Mouse (Mus musculus) C2C12 (cell line): ENCODE measurements around the gene Cntrob. TPM values are rescaled to one million over a fixed set of nuclear protein-coding genes. Genes with fewer than 3 reads are reported as not detected.

Experiments
- H3K27me3 ChIP-seq: one replicate; pipeline ENCODE4 v1.6.1; 2011; ENCODE audit not compliant: control insufficient read depth, insufficient read depth, insufficient read length
- H3K36me3 ChIP-seq: one replicate; pipeline ENCODE4 v1.6.1; 2011; ENCODE audit not compliant: control insufficient read depth, insufficient read depth
- H3K4me3 ChIP-seq: one replicate; pipeline ENCODE4 v1.5.1; 2011; ENCODE audit warnings: mild to moderate bottlenecking, control low read depth; ENCODE audit not compliant: poor library complexity, insufficient read depth, severe bottlenecking
- H3K79me2 ChIP-seq: one replicate; pipeline ENCODE4 v1.6.1; 2011; ENCODE audit not compliant: control insufficient read depth, insufficient read depth
- H3K79me3 ChIP-seq: one replicate; pipeline ENCODE4 v1.6.1; 2011; ENCODE audit warnings: low read depth, control low read depth
- H3ac ChIP-seq: one replicate; pipeline ENCODE3; 2011; ENCODE audit warnings: low read depth; ENCODE audit not compliant: control insufficient read depth, insufficient read length
- CEBPB ChIP-seq: IDR thresholded peaks from one replicate; pipeline ENCODE4 v1.6.1; 2011; ENCODE audit warnings: low read depth, mild to moderate bottlenecking, control low read depth, moderate library complexity
- CTCF ChIP-seq: IDR thresholded peaks from one replicate; pipeline ENCODE4 v1.5.1; 2011; ENCODE audit not compliant: control insufficient read depth, insufficient read depth, insufficient read length
- FOSL1 ChIP-seq: IDR thresholded peaks from one replicate; pipeline ENCODE4 v1.8.0; 2011; ENCODE audit warnings: mild to moderate bottlenecking, low read length; ENCODE audit not compliant: poor library complexity, insufficient read depth, severe bottlenecking
- MAX ChIP-seq: IDR thresholded peaks from one replicate; pipeline ENCODE4 v1.6.1; 2011; ENCODE audit warnings: mild to moderate bottlenecking, control low read depth
- MYOD1 ChIP-seq: IDR thresholded peaks from one replicate; pipeline ENCODE4 v1.6.1; 2011; ENCODE audit warnings: low read depth; ENCODE audit not compliant: control insufficient read depth, insufficient read length
- MYOG ChIP-seq: IDR thresholded peaks from one replicate; pipeline ENCODE4 v1.6.1; 2011; ENCODE audit not compliant: control insufficient read depth, insufficient read length; ENCODE audit errors: extremely low read depth
- USF1 ChIP-seq: IDR thresholded peaks from one replicate; pipeline ENCODE4 v1.6.1; 2011; ENCODE audit warnings: low read depth, mild to moderate bottlenecking, control low read depth, moderate library complexity
- polyA plus RNA-seq: library from polyadenylated mRNA; unstranded; fragments of >200 nt; fragmentation: generic; extraction: Trizol; gene quantifications from one replicate; pipeline ENCODE4 v1.2.1, GENCODE M21; 2012; ENCODE audit warnings: missing spikeins

The Cntrob gene
- polyA plus RNA-seq, 1 experiment = 9.9 TPM

DNA sequence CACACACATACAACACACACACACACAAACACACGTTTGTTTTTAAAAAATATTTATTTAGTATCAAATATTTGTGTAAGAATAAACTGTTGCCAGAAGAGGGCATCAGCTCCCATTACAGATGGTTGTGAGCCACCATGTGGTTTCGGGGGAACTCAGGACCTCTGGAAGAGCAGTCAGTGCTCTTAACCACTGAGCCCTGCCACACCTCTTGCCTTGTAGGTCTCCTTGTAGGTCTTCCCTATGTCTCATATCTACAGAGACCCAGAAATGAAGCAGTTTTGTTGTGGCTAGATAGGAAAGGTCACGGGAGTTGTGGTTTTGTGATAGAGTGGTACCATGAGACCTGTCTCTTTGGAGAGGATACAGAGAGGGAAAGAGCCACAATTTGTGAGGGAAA, 10.3 kb upstream of the Cntrob start:
- TF ChIP-seq MYOG = no peak
- TF ChIP-seq MAX = peak; percentile 29
- no peaks in the 10 kb centered on the region for H3K36me3 ChIP-seq
- H3K79me3 ChIP-seq = no peaks in the 10 kb centered on the region
- no peak overlapping the region for H3K4me3 ChIP-seq
- no peaks in the 10 kb centered on the region for H3K27me3 ChIP-seq
- H3K79me2 ChIP-seq = no peaks in the 10 kb centered on the region
- no peak overlapping the region for H3ac ChIP-seq

DNA sequence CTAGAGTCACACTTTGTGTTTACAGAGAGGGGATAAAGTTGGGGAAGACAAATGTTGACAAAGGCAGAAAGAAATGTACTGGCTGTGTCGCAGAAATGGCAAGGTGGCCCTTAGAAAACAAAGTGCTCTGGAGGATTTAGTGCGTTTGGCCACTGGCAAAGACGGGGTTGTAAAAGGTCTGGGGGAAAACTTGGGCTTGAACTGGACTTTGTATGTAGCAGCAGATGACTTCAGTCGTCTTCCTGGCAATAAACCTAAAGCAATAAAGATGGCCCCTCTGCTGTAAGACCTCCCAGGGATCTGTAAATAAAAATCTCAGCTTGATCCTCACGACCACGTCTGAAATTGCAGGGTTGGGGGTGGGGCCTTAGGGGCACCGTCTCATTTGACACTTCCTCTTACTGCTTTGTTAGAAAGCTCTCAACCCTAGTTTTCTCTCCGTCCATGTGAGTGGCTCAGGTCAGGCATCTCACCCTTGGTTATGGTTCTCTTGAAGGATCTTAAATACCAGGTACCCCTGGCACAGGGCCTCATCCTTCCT, 9.2 kb upstream of the Cntrob start:
- Histone ChIP-seq H3K79me3 (no peaks in the 10 kb centered on the region), H3K27me3 (no peaks in the 10 kb centered on the region), H3ac (no peak overlapping the region), H3K4me3 (no peak overlapping the region), H3K79me2 (no peaks in the 10 kb centered on the region), H3K36me3 (no peaks in the 10 kb centered on the region)
- TF ChIP-seq MYOD1 (no peak), FOSL1 (no peak), USF1 (no peak), MAX (no peak), CTCF (no peak), MYOG (no peak), CEBPB (no peak)

DNA sequence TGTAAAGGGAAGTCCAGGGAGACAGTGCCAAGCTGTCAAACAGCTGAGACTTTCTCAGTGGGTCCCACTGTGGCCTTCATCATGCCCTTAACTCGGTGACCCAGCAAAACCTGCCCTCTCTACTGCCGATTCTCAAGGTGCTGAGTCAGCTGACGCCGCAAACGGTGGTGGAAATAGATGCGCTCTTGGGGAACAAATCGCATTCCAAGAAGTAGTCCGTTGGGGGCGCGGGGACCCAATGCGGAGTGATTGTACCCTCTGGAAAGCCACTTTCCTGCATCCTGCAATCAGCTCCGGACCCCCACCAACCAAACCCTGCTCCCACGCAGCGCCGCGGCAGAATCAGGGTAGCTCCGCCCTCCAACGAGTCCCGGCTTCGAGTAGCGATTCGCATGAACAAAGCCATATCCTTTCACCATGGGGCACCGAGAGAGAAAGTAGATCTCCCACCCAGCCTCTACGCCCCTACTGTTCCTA, 8.4 kb upstream of the Cntrob start:
- H3ac ChIP-seq = no peak overlapping the region
- TF ChIP-seq USF1 (no peak), MYOD1 (no peak), MYOG (no peak), FOSL1 (no peak), MAX (no peak), CTCF (no peak), CEBPB (no peak)
- H3K79me3 ChIP-seq = no peaks in the 10 kb centered on the region
- H3K79me2 ChIP-seq = no peaks in the 10 kb centered on the region
- H3K4me3 ChIP-seq = no peak overlapping the region
- no peaks in the 10 kb centered on the region for H3K27me3 ChIP-seq
- no peaks in the 10 kb centered on the region for H3K36me3 ChIP-seq

DNA sequence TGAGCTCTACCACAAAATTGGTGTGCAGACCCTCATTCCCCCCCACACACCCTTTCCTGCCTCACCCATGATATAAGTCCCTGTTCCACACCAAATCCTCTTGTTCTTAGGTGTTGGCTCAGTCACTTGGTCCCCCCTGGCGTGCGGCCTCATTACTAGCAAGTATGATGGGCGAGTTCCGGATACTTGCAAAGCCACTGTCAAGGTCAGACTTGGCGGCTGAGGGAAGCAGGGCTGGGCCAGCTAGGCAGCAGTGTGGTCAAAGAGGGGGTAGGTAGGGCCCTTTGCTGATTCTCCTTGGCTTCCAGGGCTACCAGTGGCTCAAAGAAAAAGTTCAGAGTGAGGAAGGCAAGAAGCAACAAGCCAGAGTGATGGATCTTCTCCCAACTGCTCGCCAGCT, 7.6 kb upstream of the Cntrob start:
- Histone ChIP-seq H3K79me3 (no peaks in the 10 kb centered on the region), H3K36me3 (no peaks in the 10 kb centered on the region), H3ac (no peak overlapping the region), H3K79me2 (no peaks in the 10 kb centered on the region), H3K4me3 (no peak overlapping the region), H3K27me3 (no peaks in the 10 kb centered on the region)
- no peak for TF ChIP-seq MAX
- TF ChIP-seq CEBPB = no peak
- TF ChIP-seq USF1 = no peak
- TF ChIP-seq CTCF = no peak

DNA sequence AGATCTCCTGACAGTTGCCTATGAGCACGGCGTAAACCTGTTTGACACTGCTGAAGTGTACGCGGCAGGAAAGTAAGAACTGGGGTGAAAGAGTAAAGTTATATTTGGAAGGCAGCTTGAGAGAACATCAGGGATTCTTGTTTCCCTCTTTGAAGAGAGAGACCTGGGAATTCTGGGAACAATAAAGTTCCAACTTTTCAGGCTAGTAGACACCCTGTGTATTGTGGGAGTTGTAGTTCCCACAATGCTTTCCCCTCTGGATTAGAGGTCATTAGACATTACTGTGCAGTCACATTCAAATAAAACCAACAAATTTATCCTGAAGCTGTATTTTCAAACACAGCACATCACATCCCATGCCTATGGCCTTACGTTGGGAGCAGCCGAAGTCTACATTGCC, 4.9 kb upstream of the Cntrob start:
- H3K27me3 ChIP-seq = no peaks in the 10 kb centered on the region
- H3K36me3 ChIP-seq = no peaks in the 10 kb centered on the region
- H3ac ChIP-seq = no peak overlapping the region
- H3K79me3 ChIP-seq = no peaks in the 10 kb centered on the region
- H3K79me2 ChIP-seq = peaks cover 12% of the 10 kb centered on the region
- no peak overlapping the region for H3K4me3 ChIP-seq
- TF ChIP-seq MAX = no peak
- TF ChIP-seq CEBPB = no peak
- no peak for TF ChIP-seq MYOG
- no peak for TF ChIP-seq CTCF
- no peak for TF ChIP-seq FOSL1
- TF ChIP-seq MYOD1 = no peak
- TF ChIP-seq USF1 = no peak

- peaks cover 20% of the 10 kb centered on the region for H3K79me2 ChIP-seq
- no peaks in the 10 kb centered on the region for H3K79me3 ChIP-seq
- no peaks in the 10 kb centered on the region for H3K36me3 ChIP-seq
- TF ChIP-seq CTCF = no peak
- no peak for TF ChIP-seq FOSL1
- TF ChIP-seq MYOD1 = no peak
- no peak for TF ChIP-seq USF1
- TF ChIP-seq MAX = no peak
- no peak for TF ChIP-seq CEBPB
- no peak for TF ChIP-seq MYOG
- H3ac ChIP-seq = no peak overlapping the region
- H3K4me3 ChIP-seq = no peak overlapping the region
- H3K27me3 ChIP-seq = no peaks in the 10 kb centered on the region
Measured at GRCm38 (mm10) chr11:69327648-69328047, 4.1 kb upstream of the Cntrob start.
